Comparison of ENCODE assay signal across 20 mouse cellular contexts in the genomic region with DNA sequence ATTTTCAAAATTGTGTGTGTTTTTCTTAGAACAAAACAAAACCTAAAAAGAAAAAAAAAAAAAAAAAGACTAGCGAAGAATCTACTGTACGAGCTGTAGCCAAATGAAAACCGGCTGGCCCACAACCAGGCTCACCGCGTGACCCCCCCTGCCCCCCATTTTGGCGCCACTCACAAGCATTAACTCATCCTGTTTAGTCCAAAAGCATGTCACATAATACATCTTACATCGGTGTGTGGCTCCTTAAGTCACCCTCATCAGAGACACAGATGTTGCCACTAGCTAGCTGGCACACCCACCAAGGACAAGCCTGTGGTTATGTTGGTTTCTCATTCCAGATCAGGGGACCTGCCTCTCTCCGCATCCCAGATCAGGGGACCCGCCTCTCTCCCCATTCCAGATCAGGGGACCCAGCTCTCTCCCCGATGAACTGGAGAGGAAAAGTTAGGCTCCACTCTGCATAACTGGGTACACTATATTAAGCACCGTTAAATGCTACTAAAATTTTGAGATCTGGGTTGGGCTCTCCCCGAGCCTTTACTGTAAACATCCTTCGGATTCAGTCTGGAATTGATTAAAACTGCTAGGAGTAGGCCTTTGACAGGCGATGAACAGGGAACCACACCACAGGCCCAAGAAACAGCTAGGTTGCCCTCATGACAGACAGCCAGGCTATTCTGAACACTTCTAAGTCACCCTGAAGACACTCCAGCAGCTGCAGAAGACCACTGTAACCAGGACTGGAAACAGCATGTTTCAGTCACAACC. TPM values are rescaled to one million over a fixed set of nuclear protein-coding genes. Genes with fewer than 3 reads are reported as not detected.
A peak's percentile ranks its signal among the peaks of the same experiment; 100 is the strongest.
DNase-seq lines count a peak whose midpoint lies in the region; ATAC-seq and TF ChIP-seq lines count a peak whose summit lies in the region.
"Had no signal": no experiment of that assay in that cellular context is flagged by ENCODE, and none has a peak within 500 bp of the region (broad histone marks: within the 10 kb centered on the region; RNA-seq: fewer than 3 reads in every experiment).

No protein-coding gene starts in this region.

- DNase-seq in heart, adult 8-10 months (ENCODE audit: low spot score) = no peak
- no peak for DNase-seq in thymus, adult 2 months
- DNase-seq in thymus, postnatal 25 days = no peak
- DNase-seq in thymus, postnatal 4 days = peak; percentile 43
- no peak for DNase-seq in Muller cell, postnatal 12 days (ENCODE audit: inconsistent ontology term)
- DNase-seq in adrenal gland, postnatal 4 days (ENCODE audit: low spot score in 2 of 2) = no peak
- DNase-seq: adrenal gland, postnatal 36 days; cerebellum, adult 9-11 months; embryo, embryonic 11 days; gastrocnemius, postnatal 10 days; lung, postnatal 4 days; right cerebral cortex, postnatal 25 days had no signal

- ATAC-seq in heart, embryonic 16.5 days (replicated peaks; ENCODE audit: extremely low read depth, insufficient read depth, low FRiP score) = no peak
- ATAC-seq in embryonic facial prominence, embryonic 13.5 days (ENCODE audit: insufficient number of reproducible peaks, insufficient read depth, low FRiP score, low TSS enrichment, low read depth) = 0 out of 2 replicates have a peak, but pooled peaks have one; percentile 33
- ATAC-seq: inflammation-experienced regulatory T-cells, adult 6 months; midbrain, embryonic 15.5 days; Patski had no signal

- 71% methylated on average over 14 of the region's 14 CpGs for WGBS in heart, embryonic 16.5 days
- WGBS in thymus, adult 2 months = 19% methylated on average over 14 of the region's 14 CpGs
- 29% methylated on average over 14 of the region's 14 CpGs for WGBS in embryonic facial prominence, embryonic 13.5 days

- no peaks in the 10 kb centered on the region for H3K9me3 ChIP-seq in heart, embryonic 16.5 days (replicated peaks; ENCODE audit: control insufficient read depth, low read length)
- no peaks in the 10 kb centered on the region for H3K9me3 ChIP-seq in embryonic facial prominence, embryonic 13.5 days
- H3K9me3 ChIP-seq: forebrain, embryonic 10.5 days; kidney, embryonic 15.5 days; midbrain, embryonic 15.5 days had no signal

- no peak overlapping the region for H3K9ac ChIP-seq in heart, embryonic 16.5 days (ENCODE audit: low read length)
- no peak overlapping the region for H3K9ac ChIP-seq in embryonic facial prominence, embryonic 13.5 days
- H3K9ac ChIP-seq: kidney, embryonic 15.5 days; midbrain, embryonic 15.5 days had no signal

- no peak for TF ChIP-seq CTCF in thymus, adult 2 months (IDR thresholded peaks at IDR 0.05; ENCODE audit: borderline replicate concordance, control insufficient read depth, extremely low read depth, insufficient read depth, low read length, poor library complexity)

- no peaks in the 10 kb centered on the region for H3K36me3 ChIP-seq in heart, embryonic 16.5 days (ENCODE audit: control insufficient read depth, insufficient read depth)
- H3K36me3 ChIP-seq in thymus, adult 2 months (ENCODE audit: control insufficient read depth, insufficient read depth, low read length) = no peaks in the 10 kb centered on the region
- H3K36me3 ChIP-seq in embryonic facial prominence, embryonic 13.5 days = no peaks in the 10 kb centered on the region
- H3K36me3 ChIP-seq: forebrain, embryonic 10.5 days; kidney, embryonic 15.5 days; midbrain, embryonic 15.5 days had no signal

- H3K4me1 ChIP-seq in heart, embryonic 16.5 days (ENCODE audit: control insufficient read depth, insufficient read depth, low read length) = peaks cover 67% of the 10 kb centered on the region
- H3K4me1 ChIP-seq in thymus, adult 2 months (replicated peaks; ENCODE audit: control insufficient read depth, insufficient read depth, low read length) = peaks cover 88% of the 10 kb centered on the region
- H3K4me1 ChIP-seq in embryonic facial prominence, embryonic 13.5 days = peaks cover 77% of the 10 kb centered on the region

- no peak overlapping the region for H3K4me2 ChIP-seq in heart, embryonic 16.5 days (ENCODE audit: low read depth, low read length)
- peak overlapping the region; percentile 31 for H3K4me2 ChIP-seq in embryonic facial prominence, embryonic 13.5 days
- H3K4me2 ChIP-seq: heart, embryonic 11.5 days; kidney, embryonic 15.5 days; midbrain, embryonic 15.5 days had no signal

- H3K4me3 ChIP-seq in heart, embryonic 16.5 days (ENCODE audit: low read length) = no peak overlapping the region
- no peak overlapping the region for H3K4me3 ChIP-seq in thymus, adult 2 months (ENCODE audit: control insufficient read depth, insufficient read depth, low read length)
- no peak overlapping the region for H3K4me3 ChIP-seq in embryonic facial prominence, embryonic 13.5 days
- H3K4me3 ChIP-seq: forebrain, embryonic 10.5 days; kidney, embryonic 15.5 days; midbrain, embryonic 15.5 days had no signal

- H3K27me3 ChIP-seq in heart, embryonic 16.5 days (ENCODE audit: control insufficient read depth, insufficient read depth, low read length) = no peaks in the 10 kb centered on the region
- H3K27me3 ChIP-seq in thymus, adult 2 months (ENCODE audit: control insufficient read depth, insufficient read depth, low read length) = no peaks in the 10 kb centered on the region
- H3K27me3 ChIP-seq in embryonic facial prominence, embryonic 13.5 days = no peaks in the 10 kb centered on the region
- H3K27me3 ChIP-seq: kidney, embryonic 15.5 days; midbrain, embryonic 15.5 days; Patski had no signal

- TF ChIP-seq POLR2A in thymus, adult 2 months (IDR thresholded peaks at IDR 0.05; ENCODE audit: control insufficient read depth, extremely low read depth, insufficient read depth, low read length, poor library complexity) = no peak

- H3K27ac ChIP-seq in heart, embryonic 16.5 days (ENCODE audit: low read length) = peak overlapping the region; percentile 0; the same call in 1 of the 2 replicates
- peak overlapping the region; percentile 66 for H3K27ac ChIP-seq in thymus, adult 2 months (ENCODE audit: control insufficient read depth, insufficient read depth, low read length)
- peak overlapping the region; percentile 90 for H3K27ac ChIP-seq in embryonic facial prominence, embryonic 13.5 days
- H3K27ac ChIP-seq: midbrain, embryonic 15.5 days had no signal

RNA-seq across cellular contexts. Expression of a gene that starts 43.8 kb away (rescaled TPM):
- 17.6 and 22.5 TPM in 2 replicates for polyA plus RNA-seq in heart, embryonic 16.5 days (2015; fragmentation: Nextera tagmentation; extraction: Ambion mirVana)
- total RNA-seq in heart, adult 8-10 months (2022) = 10 to 100 TPM; 56.5 to 72.3 (median 68.6) TPM
- 156 and 182 TPM in 2 replicates for polyA plus RNA-seq in thymus, adult 2 months (2012; rRNA removed)
- polyA plus RNA-seq in embryonic facial prominence, embryonic 13.5 days (2015; fragmentation: Nextera tagmentation; extraction: Ambion mirVana) = 7.3 and 9.3 TPM in 2 replicates
- 10 to 100 TPM; 22.0 to 30.9 TPM for total RNA-seq in adrenal gland, postnatal 4 days (2021)

Comparison
In these comparisons a context has a peak if more than half of its experiments do, and no peak if none do; other contexts are left out.
1. H3K27ac ChIP-seq: peak in every context shown above with its lines; median percentile 90 in embryonic facial prominence, embryonic 13.5 days; 66 in thymus, adult 2 months; 0 in heart, embryonic 16.5 days.